Mouse (Mus musculus) retina, adult 2 months (tissue): ENCODE results near the gene Oog4.
"Not testable (repeated sequence)": the region's sequence is repeated elsewhere in the genome, so short reads cannot be mapped to it uniquely, and the experiment has no call there.

Source experiments
- DNase-seq: peaks from one replicate; pipeline ENCODE4 v3.0.0-alpha.2; 2012; ENCODE audit warnings: low read depth, low spot score

Oog4 gene

GRCm38 (mm10) chr4:143450224-143450623 lies at the start of gene Oog4:
Oog4 (minus strand) TSS chr4:143450324.
- no peak for DNase-seq

- DNase-seq, result not testable (repeated sequence)
Observed at GRCm38 (mm10) chr4:143426770-143427169, 23.4 kb downstream of the Oog4 start.

GRCm38 (mm10) chr4:143414121-143414520 lies 36.0 kb downstream of the Oog4 start:
- no peak for DNase-seq

- no peak for DNase-seq
Observed at GRCm38 (mm10) chr4:143413621-143414020, 36.5 kb downstream of the Oog4 start.

- peak; percentile 90 for DNase-seq
Observed at GRCm38 (mm10) chr4:143412219-143413092, 37.7 kb downstream of the Oog4 start, which contains the start of gene Pramef8. Pramef8 (plus strand) TSS chr4:143412426.

GRCm38 (mm10) chr4:143411566-143412218 lies 38.4 kb downstream of the Oog4 start:
- no peak for DNase-seq

GRCm38 (mm10) chr4:143394181-143394580 lies 55.9 kb downstream of the Oog4 start, which contains the start of gene Pramel1:
Pramel1 (plus strand) TSS chr4:143394428.
- no peak for DNase-seq

GRCm38 (mm10) chr4:143388955-143389702 lies 61.0 kb downstream of the Oog4 start:
- DNase-seq, result no peak
